Mouse (Mus musculus): ENCODE data around the gene Lars2.

- TF ChIP-seq POLR2A (IDR thresholded peaks at IDR 0.05; ENCODE audit: borderline replicate concordance, extremely low read depth, insufficient read depth, insufficient read length, poor library complexity, severe bottlenecking) (no peak), CTCF (IDR thresholded peaks at IDR 0.05; ENCODE audit: borderline replicate concordance, extremely low read depth, insufficient read depth, insufficient read length) (no peak)
Observed at GRCm38 (mm10) chr9:123429863-123430262, 63.1 kb downstream of the Lars2 start.
